Mouse (Mus musculus) cerebellum, adult 2 months (tissue): ENCODE results near the gene Resf1.

ENCODE experiments used
- CTCF ChIP-seq: fragments of 200-500 bp; IDR thresholded peaks from 2 replicates; pipeline ENCODE4 v1.5.1; 2011; ENCODE audit warnings: low read depth, mild to moderate bottlenecking, control low read depth, low read length, moderate library complexity, borderline replicate concordance; ENCODE audit not compliant: insufficient read depth
- POLR2A ChIP-seq: fragments of 200-500 bp; IDR thresholded peaks from 2 replicates; pipeline ENCODE4 v1.6.1; 2011; ENCODE audit warnings: low read length, control low read depth, borderline replicate concordance; ENCODE audit not compliant: insufficient read depth

DNA sequence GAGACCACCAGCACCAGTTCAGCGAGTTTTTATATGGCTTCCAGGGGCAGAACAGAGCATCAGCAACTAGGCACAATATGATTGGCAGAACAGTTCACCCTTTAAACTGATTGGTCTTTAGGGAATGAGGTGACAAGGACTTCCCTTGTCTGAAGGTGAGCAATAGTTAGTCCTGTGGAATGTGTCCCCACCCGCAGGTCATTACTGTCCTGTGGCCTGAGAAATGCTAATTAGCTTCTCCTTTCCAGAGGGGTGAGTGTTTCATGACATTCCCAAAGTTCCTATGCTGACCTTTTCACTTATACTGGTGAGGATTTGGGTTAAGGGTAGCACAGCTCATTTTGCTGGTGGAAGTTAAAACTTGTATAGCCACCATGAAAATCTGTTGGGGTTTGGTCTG is 74.3 kb downstream of the Resf1 start:
- TF ChIP-seq POLR2A (no peak), CTCF (no peak)
